Mouse (Mus musculus): ENCODE data around the gene Shc4. TPM values are rescaled to one million over a fixed set of nuclear protein-coding genes. Genes with fewer than 3 reads are reported as not detected.
A peak's percentile ranks its signal among the peaks of the same experiment; 100 is the strongest.

Shc4 gene
- polyA plus RNA-seq, 1 experiment = 0.57 TPM

DNA sequence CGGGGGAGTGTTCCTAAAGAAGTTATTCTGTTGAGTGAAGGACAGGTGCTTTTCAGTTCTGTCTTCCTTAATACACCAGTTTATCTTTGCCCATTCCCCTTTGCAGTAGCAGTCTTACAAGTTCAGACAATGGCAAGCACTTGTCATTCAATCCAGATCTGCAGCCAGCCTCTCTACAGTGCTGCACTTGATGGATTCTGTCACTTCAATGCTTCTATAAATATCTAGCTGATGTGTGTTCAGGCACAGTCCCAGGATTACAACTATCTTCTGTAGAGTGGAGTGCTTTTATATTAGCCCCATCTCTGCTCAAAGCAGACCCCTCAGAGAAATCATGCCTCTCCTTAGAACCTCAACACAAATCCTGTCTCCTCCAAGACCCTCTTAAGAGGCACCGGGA, 93.9 kb downstream of the Shc4 start:
- H3K27me3 ChIP-seq (ENCODE audit: control insufficient read depth, insufficient read depth, low read length) = no peaks in the 10 kb centered on the region

DNA sequence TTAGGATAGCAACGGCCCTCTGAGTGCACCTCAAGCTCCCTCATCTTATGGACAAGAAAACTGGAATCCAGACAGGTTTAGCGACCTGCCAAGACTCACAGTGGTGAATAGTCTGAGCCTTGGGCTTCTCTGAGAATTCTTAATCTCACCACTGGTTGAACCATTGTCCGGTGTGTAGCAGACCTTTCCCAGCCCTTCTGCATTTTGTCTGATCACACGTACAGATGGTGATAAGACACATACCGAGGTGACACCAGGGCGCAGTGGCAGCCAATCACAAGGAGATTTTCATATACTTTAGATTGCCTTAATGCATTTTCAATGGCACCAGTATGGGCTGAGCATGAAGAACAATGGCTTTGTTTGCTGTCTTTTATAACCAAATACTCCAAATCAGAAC, 95.5 kb downstream of the Shc4 start:
- no peak overlapping the region for H3K27ac ChIP-seq (ENCODE audit: control insufficient read depth, insufficient read depth, low read length)
- peaks cover 2% of the 10 kb centered on the region for H3K4me1 ChIP-seq (replicated peaks; ENCODE audit: control insufficient read depth, insufficient read depth, low read length)
- no peaks in the 10 kb centered on the region for H3K27me3 ChIP-seq (ENCODE audit: control insufficient read depth, insufficient read depth, low read length)
- H3K4me3 ChIP-seq (ENCODE audit: control insufficient read depth, insufficient read depth, low read length) = no peak overlapping the region
- 92% methylated on average over 6 of the region's 6 CpGs for WGBS
- TF ChIP-seq CTCF (IDR thresholded peaks at IDR 0.05; ENCODE audit: borderline replicate concordance, control insufficient read depth, extremely low read depth, insufficient read depth, low read length, poor library complexity) (no peak), POLR2A (IDR thresholded peaks at IDR 0.05; ENCODE audit: control insufficient read depth, extremely low read depth, insufficient read depth, low read length, poor library complexity) (no peak)
- DNase-seq = no peak
- no peaks in the 10 kb centered on the region for H3K36me3 ChIP-seq (ENCODE audit: control insufficient read depth, insufficient read depth, low read length)

More for the DNA sequence above, 93.9 kb downstream of the Shc4 start:
- no peaks in the 10 kb centered on the region for H3K36me3 ChIP-seq (ENCODE audit: control insufficient read depth, insufficient read depth, low read length)
- DNase-seq = no peak
- 96% methylated on average over 2 of the region's 2 CpGs for WGBS
- no peak overlapping the region for H3K4me3 ChIP-seq (ENCODE audit: control insufficient read depth, insufficient read depth, low read length)
- no peak for TF ChIP-seq CTCF (IDR thresholded peaks at IDR 0.05; ENCODE audit: borderline replicate concordance, control insufficient read depth, extremely low read depth, insufficient read depth, low read length, poor library complexity)
- TF ChIP-seq POLR2A (IDR thresholded peaks at IDR 0.05; ENCODE audit: control insufficient read depth, extremely low read depth, insufficient read depth, low read length, poor library complexity) = no peak
- H3K4me1 ChIP-seq (replicated peaks; ENCODE audit: control insufficient read depth, insufficient read depth, low read length) = no peaks in the 10 kb centered on the region
- no peak overlapping the region for H3K27ac ChIP-seq (ENCODE audit: control insufficient read depth, insufficient read depth, low read length)

DNA sequence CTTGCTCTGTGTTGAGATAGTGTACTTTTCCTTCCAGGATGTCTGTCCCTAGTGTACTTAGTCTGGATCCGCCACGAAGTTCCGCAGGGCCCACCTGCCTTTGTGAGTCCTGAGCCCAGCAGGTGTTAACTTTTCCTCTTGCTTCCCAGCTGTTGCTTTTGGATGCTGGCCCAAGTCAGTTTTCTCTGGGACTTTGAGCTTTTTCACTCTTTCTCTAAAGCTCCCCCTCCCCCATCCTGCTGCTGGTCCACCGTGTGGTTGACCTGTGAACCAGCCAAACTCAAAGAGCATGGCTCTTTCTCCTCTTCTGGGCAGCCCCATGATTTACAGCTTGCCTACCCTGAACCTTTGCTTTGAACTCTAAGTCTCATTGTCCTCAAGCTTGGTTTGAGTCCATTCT, 97.4 kb downstream of the Shc4 start:
- H3K36me3 ChIP-seq (ENCODE audit: control insufficient read depth, insufficient read depth, low read length) = no peaks in the 10 kb centered on the region
- no peak overlapping the region for H3K27ac ChIP-seq (ENCODE audit: control insufficient read depth, insufficient read depth, low read length)
- WGBS = 93% methylated on average over 4 of the region's 4 CpGs
- DNase-seq = no peak
- H3K4me3 ChIP-seq (ENCODE audit: control insufficient read depth, insufficient read depth, low read length) = no peak overlapping the region
- TF ChIP-seq CTCF (IDR thresholded peaks at IDR 0.05; ENCODE audit: borderline replicate concordance, control insufficient read depth, extremely low read depth, insufficient read depth, low read length, poor library complexity) (no peak), POLR2A (IDR thresholded peaks at IDR 0.05; ENCODE audit: control insufficient read depth, extremely low read depth, insufficient read depth, low read length, poor library complexity) (no peak)
- no peaks in the 10 kb centered on the region for H3K27me3 ChIP-seq (ENCODE audit: control insufficient read depth, insufficient read depth, low read length)
- peaks cover 5% of the 10 kb centered on the region for H3K4me1 ChIP-seq (replicated peaks; ENCODE audit: control insufficient read depth, insufficient read depth, low read length)

DNA sequence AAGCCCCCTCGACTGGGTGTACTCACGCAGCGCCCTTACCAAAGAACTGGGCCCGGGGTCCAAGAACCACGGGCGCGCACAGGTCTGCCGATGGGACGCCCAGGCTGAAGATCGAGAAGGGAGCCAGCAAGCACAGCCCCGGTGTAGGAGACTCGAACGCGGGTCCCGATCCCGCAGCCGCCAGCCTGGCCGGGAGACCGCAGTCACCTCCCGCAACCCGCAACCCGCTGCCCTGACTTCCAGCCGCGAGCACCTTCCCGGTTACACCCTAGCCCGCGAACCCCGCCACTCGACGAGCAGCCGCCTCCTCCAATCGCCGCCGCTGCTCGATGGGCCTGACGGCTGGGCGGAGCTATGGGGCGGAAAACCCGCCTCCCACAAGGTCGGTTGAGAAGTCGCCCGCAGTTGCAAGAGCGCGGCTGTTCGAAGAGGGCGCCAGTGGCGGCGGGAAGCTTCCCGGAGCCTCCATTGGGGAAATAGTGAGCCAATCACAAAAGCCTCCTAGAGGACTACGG, 99.1 kb downstream of the Shc4 start, which contains the start of gene Cep152:
TSS of gene Cep152 (minus strand) at position 277 of the 515 bp plus-strand sequence.
- no peaks in the 10 kb centered on the region for H3K27me3 ChIP-seq (ENCODE audit: control insufficient read depth, insufficient read depth, low read length)
- H3K27ac ChIP-seq (ENCODE audit: control insufficient read depth, insufficient read depth, low read length) = no peak within 1 kb of the TSS
- peaks cover 5% of the 10 kb centered on the region for H3K4me1 ChIP-seq (replicated peaks; ENCODE audit: control insufficient read depth, insufficient read depth, low read length)
- peaks cover 9% of the 10 kb centered on the region for H3K36me3 ChIP-seq (ENCODE audit: control insufficient read depth, insufficient read depth, low read length)
- peak; percentile 98 for DNase-seq
- TF ChIP-seq CTCF (IDR thresholded peaks at IDR 0.05; ENCODE audit: borderline replicate concordance, control insufficient read depth, extremely low read depth, insufficient read depth, low read length, poor library complexity) (peak; percentile 68; the same call in 1 of the 2 replicates), POLR2A (IDR thresholded peaks at IDR 0.05; ENCODE audit: control insufficient read depth, extremely low read depth, insufficient read depth, low read length, poor library complexity) (peak; percentile 85)
- WGBS = under 1% methylated on average over 50 of the region's 50 CpGs
- H3K4me3 ChIP-seq (ENCODE audit: control insufficient read depth, insufficient read depth, low read length) = peak within 1 kb of the TSS; percentile 85

DNA sequence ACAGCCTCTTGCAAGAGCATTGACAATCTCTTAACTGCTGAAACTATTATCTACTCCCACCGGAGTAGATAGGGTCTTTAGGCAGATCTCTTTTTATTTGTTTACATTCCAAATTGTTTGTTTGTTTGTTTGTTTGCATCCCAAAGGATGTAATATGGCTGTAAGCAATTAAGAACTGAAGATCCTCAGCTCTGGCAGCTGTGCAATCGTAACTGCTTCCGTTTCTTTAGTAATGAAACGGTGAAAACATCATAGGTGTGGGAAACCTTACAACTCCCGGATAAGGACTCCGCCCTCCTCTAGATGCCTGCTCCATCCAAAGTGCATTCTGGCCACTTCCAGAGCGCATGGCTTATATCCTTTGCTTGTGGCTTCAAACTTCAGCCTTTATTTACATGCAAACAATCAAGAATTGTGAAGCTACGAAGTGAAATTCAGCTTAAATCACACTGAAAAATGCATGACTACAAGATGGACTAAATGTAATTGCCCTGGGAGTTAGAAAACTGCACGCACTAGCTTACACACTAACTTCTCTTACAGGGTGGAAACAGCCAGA, 99.7 kb downstream of the Shc4 start:
- no peaks in the 10 kb centered on the region for H3K27me3 ChIP-seq (ENCODE audit: control insufficient read depth, insufficient read depth, low read length)
- 5% methylated on average over 9 of the region's 9 CpGs for WGBS
- H3K4me3 ChIP-seq (ENCODE audit: control insufficient read depth, insufficient read depth, low read length) = peak overlapping the region; percentile 85; the same call in 1 of the 2 replicates
- peaks cover 5% of the 10 kb centered on the region for H3K4me1 ChIP-seq (replicated peaks; ENCODE audit: control insufficient read depth, insufficient read depth, low read length)
- peaks cover 16% of the 10 kb centered on the region for H3K36me3 ChIP-seq (ENCODE audit: control insufficient read depth, insufficient read depth, low read length)
- no peak for TF ChIP-seq CTCF (IDR thresholded peaks at IDR 0.05; ENCODE audit: borderline replicate concordance, control insufficient read depth, extremely low read depth, insufficient read depth, low read length, poor library complexity)
- TF ChIP-seq POLR2A (IDR thresholded peaks at IDR 0.05; ENCODE audit: control insufficient read depth, extremely low read depth, insufficient read depth, low read length, poor library complexity) = no peak
- no peak overlapping the region for H3K27ac ChIP-seq (ENCODE audit: control insufficient read depth, insufficient read depth, low read length)
- peak; percentile 6 for DNase-seq

DNA sequence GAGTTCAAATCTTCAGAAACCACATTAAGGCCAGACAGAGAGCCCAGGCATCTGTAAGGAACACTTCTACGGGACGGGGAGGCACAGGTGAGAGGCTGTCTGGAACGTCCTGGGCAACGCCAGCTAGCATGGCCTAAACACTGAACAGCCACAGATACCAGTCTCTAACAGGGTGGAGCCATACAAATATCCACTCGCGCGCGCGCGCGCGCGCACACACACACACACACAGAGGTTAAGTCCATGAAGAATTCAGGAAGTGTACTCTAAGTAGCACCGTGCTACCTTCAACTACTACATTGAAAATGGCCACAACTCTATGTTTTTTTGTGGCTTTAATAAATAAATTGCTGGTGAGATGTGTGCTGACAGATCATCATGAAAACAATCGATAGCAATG, 100.7 kb downstream of the Shc4 start:
- no peak overlapping the region for H3K4me3 ChIP-seq (ENCODE audit: control insufficient read depth, insufficient read depth, low read length)
- H3K4me1 ChIP-seq (replicated peaks; ENCODE audit: control insufficient read depth, insufficient read depth, low read length) = peaks cover 5% of the 10 kb centered on the region
- peaks cover 24% of the 10 kb centered on the region for H3K36me3 ChIP-seq (ENCODE audit: control insufficient read depth, insufficient read depth, low read length)
- no peak for DNase-seq
- H3K27me3 ChIP-seq (ENCODE audit: control insufficient read depth, insufficient read depth, low read length) = no peaks in the 10 kb centered on the region
- H3K27ac ChIP-seq (ENCODE audit: control insufficient read depth, insufficient read depth, low read length) = no peak overlapping the region
- TF ChIP-seq POLR2A (IDR thresholded peaks at IDR 0.05; ENCODE audit: control insufficient read depth, extremely low read depth, insufficient read depth, low read length, poor library complexity) (no peak), CTCF (IDR thresholded peaks at IDR 0.05; ENCODE audit: borderline replicate concordance, control insufficient read depth, extremely low read depth, insufficient read depth, low read length, poor library complexity) (no peak)
- 90% methylated on average over 15 of the region's 15 CpGs for WGBS

Measured in thymus, adult 2 months (tissue).